Mouse (Mus musculus) right cerebral cortex, adult 18-20 months (tissue): ENCODE data around the gene Dync2h1.
"Not testable (repeated sequence)": the region's sequence is repeated elsewhere in the genome, so short reads cannot be mapped to it uniquely, and the experiment has no call there.

Experiments
- DNase-seq: peaks from one replicate; pipeline ENCODE4 v3.0.0; 2022; ENCODE audit warnings: mixed read lengths

The Dync2h1 gene

GRCm38 (mm10) chr9:7014733-7015132 lies 169.5 kb downstream of the Dync2h1 start:
- no peak for DNase-seq

DNA sequence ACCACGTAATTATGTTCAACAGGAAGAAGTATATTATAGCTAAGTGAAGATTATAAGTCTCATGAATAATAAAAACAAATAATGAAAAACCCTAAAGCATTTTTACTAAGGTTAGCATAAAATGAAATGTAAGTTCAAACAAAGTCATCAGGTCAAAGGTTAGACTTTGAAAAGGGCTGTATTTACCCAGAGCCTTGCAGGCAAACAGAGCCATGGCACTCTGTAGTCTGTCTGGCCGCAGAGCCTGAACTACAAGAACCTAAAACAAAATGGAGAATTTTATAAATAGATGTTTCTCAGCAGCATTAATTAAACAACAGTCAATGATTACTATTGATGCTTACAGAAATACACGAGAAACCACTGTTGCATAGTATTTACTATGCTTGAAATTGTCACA lies 174.5 kb downstream of the Dync2h1 start:
- DNase-seq: no peak

- DNase-seq: no peak
These were observed 189.4 kb downstream of the Dync2h1 start for GRCm38 (mm10) chr9:6994865-6995264.

- no peak for DNase-seq
These were observed 190.0 kb downstream of the Dync2h1 start for GRCm38 (mm10) chr9:6994275-6994674.

DNA sequence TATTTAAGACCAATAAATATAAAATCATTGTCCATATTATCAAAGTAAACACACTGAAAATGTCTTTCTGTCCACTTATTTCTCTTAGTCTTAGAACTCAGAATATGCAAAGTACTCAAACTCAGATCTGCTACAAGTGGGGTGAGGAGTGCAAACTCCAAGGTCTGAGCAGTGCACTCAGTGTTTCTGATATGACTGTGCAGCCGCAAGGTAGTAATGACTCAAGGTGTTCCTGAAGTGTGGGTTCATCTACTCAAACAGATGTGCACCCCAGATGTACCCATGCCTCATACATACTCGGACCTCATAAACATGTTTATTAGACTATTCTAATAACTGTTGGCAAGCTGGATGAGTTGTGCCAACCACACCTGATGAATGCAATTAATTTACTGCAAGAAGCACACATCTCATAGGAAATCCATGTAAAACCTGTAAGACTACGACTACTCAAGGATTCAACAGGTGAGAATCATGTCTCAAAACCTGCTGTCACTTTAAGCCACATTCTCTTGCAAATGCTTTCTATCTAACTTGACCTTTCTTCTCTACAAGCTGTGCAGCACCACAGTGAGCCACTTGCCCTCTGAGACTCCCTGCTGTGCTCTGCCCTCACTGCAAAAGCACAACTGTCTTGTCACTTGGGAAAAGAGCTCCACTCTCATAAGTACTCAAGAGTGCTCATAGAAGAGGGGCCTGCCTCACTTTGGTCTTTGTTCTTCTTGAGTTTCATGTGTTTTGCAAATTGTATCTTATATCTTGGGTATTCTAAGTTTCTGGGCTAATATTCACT lies 195.2 kb downstream of the Dync2h1 start:
- DNase-seq: no peak

- peak; percentile 30 for DNase-seq
These were observed 198.1 kb downstream of the Dync2h1 start for GRCm38 (mm10) chr9:6986161-6986560.

DNA sequence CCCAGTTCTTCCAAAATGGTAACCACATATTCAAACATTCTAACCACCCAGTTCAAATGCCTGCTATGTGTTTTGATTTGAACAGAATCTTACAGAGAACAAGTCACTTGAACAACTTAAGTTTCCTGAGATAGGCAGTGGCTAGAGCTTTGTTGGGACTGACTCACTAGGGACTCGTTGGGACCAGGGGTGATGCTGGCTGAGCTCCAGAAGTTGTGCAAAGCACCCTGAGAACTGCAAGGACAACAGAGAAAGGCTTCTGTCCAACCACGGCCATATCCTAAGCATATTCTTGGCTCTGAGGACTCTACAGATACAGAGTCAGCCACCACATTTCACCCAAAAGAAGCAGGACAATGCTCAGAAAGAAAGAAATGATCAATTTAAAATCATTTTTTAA lies 215.1 kb downstream of the Dync2h1 start:
- DNase-seq: no peak

- no peak for DNase-seq
These were observed 219.2 kb downstream of the Dync2h1 start for GRCm38 (mm10) chr9:6965006-6965405.

- no peak for DNase-seq
These were observed 225.9 kb downstream of the Dync2h1 start for GRCm38 (mm10) chr9:6958311-6958710.

DNA sequence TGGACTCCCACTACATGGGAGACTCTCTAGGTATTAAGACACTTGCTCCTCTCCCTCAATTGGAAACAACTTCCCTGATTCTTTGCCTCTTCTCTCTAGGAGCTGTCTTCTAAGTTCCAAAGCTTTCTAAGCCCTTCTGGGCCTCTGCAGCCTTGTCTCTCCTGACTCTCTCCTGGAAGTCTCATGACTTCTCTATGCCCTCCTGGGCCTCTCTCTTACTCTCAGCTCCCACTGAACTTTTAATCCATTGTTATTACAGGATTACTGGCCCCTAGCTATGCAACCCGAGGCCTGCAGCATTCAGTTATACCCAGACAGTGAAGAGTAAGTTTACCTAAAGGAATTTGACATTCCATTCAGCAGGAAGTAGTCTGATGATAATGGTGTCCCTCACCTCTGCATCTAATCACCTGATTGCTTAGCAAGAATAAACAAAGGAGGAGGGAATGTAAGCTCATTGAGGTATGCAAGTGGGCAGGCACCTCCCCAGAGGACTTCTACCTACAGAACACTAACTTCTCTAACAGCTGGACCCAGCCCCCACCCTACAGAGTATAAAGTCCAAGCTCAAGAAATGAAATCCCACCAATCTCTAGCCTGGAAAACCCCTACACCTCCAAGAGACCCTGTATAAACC lies 256.7 kb downstream of the Dync2h1 start:
- DNase-seq: no peak

DNA sequence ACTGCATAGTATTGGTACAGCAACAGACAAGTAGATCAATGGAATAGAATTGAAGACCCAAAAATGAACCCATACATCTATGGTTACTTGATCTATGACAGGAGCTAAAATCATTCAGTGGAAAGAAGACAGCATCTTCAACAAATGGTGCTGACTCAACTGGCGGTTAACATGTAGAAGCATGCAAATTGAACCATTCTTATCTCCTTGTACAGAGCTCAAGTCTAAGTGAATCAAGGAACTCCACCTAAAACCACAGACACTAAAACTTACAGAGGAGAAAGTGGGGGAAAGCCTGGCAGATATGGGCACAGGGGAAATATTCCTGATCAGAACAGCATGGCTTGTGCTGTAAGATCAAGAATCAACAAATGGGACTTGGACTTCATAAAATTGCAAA lies 270.8 kb downstream of the Dync2h1 start:
- no peak for DNase-seq

GRCm38 (mm10) chr9:6910537-6910936 lies 273.7 kb downstream of the Dync2h1 start:
- DNase-seq: not testable (repeated sequence)

- no peak for DNase-seq
These were observed 282.6 kb downstream of the Dync2h1 start for GRCm38 (mm10) chr9:6901620-6902019.

GRCm38 (mm10) chr9:6891331-6891730 lies 292.9 kb downstream of the Dync2h1 start:
- DNase-seq: no peak

DNA sequence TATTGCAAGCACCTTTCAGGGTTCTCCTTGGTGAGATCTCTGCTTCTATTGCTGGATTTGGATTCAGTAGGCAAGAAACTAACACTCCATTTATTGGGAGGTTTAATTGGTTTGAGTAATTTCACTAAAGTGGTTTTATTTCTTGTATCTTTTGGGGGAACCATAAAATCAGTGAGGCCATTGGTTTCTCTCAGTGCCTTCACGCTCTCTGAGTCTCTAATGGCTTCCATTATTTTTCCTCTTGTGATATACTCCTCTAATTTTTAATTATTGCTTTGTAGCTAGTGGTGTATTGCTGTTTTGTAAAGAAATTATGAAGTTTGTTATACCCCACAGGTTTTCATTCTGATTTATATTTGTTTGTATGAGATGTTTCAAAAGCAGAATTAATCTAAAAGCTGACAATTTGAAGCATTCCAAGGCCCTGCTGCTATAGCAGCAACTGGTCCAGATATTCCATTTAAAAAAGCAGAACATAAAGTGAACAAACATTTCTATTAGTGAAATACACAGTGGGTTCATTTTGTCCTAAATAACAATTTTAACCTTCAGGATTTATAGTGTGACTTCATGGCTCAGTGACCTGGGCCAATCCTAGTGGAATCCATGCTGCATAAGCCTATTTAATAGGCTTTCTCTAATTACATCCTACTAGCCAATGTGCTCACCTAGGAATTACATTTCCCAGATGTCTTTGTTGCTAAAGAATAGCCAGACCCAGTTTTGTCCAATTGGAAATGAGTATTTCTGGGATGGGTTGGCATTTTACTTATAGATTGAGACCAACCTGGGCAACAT lies 302.9 kb downstream of the Dync2h1 start:
- no peak for DNase-seq
